Mouse (Mus musculus): ENCODE data around the gene Celf5. TPM values are rescaled to one million over a fixed set of nuclear protein-coding genes. Genes with fewer than 3 reads are reported as not detected.

The Celf5 gene
- total RNA-seq, 2 experiments from 2014 or later, result 285 to 286 TPM

GRCm38 (mm10) chr10:81421041-81421796 is 61.3 kb downstream of the Celf5 start:
- no peak for DNase-seq (ENCODE audit: low spot score in 2 of 2)
- intact Hi-C loops (cut with DNase I), result no loop called here

- no peak for DNase-seq (ENCODE audit: low spot score in 2 of 2)
- intact Hi-C loops (cut with DNase I), result no loop called here
These were observed 62.2 kb downstream of the Celf5 start for GRCm38 (mm10) chr10:81420191-81420767.

- intact Hi-C loops (cut with DNase I), result no loop called here
These were observed 63.2 kb downstream of the Celf5 start for GRCm38 (mm10) chr10:81419111-81419928.

GRCm38 (mm10) chr10:81418216-81419070 is 64.1 kb downstream of the Celf5 start:
- no peak for DNase-seq (ENCODE audit: low spot score in 2 of 2)

More at GRCm38 (mm10) chr10:81419111-81419928, 63.2 kb downstream of the Celf5 start:
- no peak for DNase-seq (ENCODE audit: low spot score in 2 of 2)

DNA sequence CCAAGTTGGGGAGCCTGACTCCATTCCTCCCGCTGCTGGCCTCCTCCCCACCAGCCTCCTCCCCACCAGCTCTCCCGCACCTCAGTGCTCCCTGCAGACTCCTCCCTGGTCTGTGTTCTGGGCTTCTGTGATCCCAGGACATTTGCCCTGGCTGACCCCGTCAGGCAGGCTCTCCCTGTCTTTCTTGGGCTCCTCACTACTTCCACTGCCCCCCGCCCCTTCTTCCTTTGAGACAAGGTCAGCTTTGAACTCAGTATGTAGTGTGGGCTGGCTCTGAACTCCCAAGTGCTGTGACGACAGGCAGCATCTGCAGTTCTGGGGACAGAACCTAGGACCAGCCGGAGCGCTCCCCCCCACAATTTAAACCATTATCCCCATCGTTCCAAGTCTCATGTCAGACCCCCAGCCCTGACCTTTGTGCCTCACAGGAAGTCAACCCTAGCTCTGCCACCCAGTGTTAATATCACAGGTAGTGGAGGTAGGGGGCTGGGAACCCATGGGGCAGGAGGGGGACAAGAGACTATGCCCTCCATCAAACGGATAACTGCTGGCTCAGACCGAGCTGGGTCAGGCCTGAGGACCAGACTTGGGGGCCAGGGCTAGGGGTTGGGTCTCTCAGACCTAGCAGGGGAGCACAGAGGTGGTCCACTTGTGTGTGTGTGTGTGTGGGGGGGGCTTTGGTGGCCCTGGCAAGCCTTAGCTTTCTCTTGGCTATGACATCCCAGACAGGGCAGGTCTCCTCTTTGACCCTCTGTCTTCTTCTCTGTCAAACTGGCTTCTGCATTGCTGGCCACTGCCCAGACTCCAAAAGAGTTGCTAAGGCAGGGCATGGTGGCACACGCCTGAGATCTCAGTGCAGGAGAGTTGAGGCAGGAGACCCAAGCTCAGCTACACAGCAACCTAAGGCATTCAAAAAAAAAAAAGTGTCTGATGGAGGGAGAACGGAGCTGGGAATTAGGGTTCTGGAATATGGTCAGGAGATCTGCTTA is 65.0 kb downstream of the Celf5 start:
- no peak for DNase-seq (ENCODE audit: low spot score in 2 of 2)
- intact Hi-C loops (cut with DNase I), result loop anchor here (1.0 kb wide), 1 partner anchor 9 kb away; no protein-coding TSS in a partner anchor

More at GRCm38 (mm10) chr10:81418216-81419070, 64.1 kb downstream of the Celf5 start:
- intact Hi-C loops (cut with DNase I), result no loop called here

GRCm38 (mm10) chr10:81416581-81417226 is 65.8 kb downstream of the Celf5 start:
- intact Hi-C loops (cut with DNase I), result loop anchor here (1.0 kb wide), 1 partner anchor 10 kb away; no protein-coding TSS in a partner anchor
- DNase-seq (ENCODE audit: low spot score in 2 of 2), result peak; percentile 84 to 92

DNA sequence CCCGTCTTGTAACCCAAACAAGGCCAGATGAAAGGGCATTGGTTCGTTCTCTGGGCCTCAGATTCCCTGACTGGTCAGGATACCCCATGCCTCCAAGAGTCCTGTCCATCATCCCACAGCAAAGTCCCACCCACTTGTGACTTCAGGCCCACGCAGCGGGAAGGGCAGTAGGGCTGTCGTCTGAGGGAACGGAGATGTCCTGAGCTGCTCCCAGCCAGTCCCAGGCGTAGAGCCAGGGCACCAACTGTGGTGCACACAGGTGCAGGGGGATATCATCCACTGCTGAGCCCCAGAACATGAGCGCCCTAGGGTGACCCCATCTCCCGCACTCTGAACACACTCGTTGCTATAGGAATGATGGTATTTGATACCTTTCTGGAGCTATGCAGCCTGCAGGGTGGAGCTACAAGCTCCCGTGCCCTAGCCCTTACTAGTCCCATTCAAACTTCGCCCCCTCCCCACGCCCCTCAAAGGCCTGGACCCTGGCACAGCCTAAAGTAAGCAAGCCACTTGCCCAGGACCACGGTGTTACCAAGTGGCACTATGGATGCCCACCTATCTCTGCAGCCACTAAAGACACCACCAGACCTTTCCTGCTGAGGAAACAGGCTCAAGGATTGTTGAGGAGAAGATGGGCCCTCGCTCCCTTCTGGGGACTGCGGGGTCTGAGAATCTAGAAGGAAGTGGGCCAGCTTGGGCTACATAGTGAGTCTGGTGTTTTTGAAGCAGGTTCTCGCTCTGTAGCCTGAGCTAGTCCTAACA is 66.8 kb downstream of the Celf5 start:
- no peak for DNase-seq (ENCODE audit: low spot score in 2 of 2)
- intact Hi-C loops (cut with DNase I), result no loop called here

DNA sequence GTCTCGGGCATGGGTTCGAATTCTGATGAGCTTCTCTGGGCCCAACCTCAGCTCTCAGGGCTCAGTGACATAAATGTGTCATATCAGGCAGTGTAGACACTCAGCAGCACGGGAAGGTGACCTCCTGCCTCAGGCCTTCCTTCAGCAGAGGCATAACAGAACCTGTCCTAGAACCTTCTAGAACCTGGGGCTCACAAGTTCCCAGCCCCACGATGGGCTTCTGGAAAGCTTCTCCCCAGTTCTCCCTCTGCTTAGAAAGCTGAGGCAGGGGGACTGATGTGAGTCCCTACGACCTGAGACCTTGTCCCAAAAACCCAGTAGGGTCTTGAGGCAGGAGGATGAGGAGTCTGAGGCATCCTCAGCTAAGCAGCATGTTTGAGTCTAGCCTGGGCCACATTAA is 67.4 kb downstream of the Celf5 start:
- intact Hi-C loops (cut with DNase I), result no loop called here
- no peak for DNase-seq (ENCODE audit: low spot score in 2 of 2)

DNA sequence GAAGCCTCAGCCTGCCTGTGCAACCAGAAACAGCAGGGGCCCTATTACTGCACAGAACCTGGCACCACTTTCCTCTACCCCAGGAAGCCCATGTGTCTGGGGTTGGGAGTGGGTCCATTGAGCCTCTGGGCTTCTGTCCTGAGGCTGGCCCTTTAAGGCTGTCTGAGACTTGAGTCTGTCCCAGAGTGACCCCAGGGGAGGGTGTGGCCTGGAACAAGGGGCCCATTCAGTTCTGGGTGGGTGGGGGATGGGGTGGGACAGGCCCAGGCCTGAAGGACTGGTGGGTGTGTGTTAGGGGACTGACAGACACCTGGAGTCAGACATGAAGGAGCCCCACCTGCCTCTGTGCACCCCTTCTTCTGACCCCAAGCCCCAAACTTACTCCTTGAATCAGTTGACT is 67.8 kb downstream of the Celf5 start:
- intact Hi-C loops (cut with DNase I), result no loop called here
- DNase-seq (ENCODE audit: low spot score in 2 of 2), result no peak

- intact Hi-C loops (cut with DNase I), result no loop called here
These were observed 68.9 kb downstream of the Celf5 start for GRCm38 (mm10) chr10:81413310-81414261.

GRCm38 (mm10) chr10:81412586-81413309 is 69.8 kb downstream of the Celf5 start:
- intact Hi-C loops (cut with DNase I), result no loop called here
- DNase-seq (ENCODE audit: low spot score in 2 of 2), result no peak

More at GRCm38 (mm10) chr10:81413310-81414261, 68.9 kb downstream of the Celf5 start:
- DNase-seq (ENCODE audit: low spot score in 2 of 2), result peak; percentile 80 to 81

DNA sequence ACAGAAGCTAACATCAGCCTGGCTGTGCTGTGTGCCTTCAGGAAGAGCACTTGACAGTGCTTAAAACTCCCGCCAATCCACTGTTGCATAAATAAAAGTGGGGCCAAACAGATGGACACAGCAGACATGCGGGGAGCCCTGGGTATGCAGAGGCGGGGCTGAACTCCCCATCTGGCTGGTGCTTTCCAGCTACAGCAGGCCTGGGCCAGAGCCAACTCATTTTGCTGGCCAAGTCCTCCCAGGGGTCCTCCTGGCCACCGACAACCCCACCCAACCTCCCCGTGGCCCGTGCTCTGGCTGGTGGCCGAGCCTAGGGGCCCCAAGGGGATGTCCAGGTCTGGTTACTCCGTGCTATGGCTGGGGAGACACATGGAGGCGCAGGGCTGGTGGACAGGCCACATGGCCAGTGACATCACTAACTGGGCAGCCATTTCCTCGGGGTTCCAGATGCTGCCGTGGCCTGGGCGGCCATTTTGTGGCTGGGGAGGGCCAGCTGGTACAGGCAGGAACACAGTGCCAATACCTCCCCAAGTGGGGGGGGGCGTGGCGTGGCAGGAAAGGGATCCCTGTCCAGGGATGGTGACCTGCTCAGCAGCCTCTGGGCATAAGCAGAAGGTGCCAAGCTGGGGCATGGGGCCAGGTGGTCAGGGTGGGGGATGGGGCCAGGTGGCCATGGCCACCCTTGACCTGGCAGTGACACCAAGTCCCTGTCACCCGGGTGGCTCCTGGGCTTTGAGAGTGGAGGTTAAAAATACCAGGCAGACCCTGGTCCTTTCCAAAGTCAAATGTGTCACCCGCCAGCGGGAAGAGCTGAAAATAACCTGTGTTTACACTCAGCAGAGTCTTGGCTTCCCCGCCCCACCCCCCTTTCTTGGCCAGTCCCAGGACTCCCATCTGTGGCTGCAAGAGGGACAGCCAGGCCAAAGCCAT is 70.8 kb downstream of the Celf5 start:
- intact Hi-C loops (cut with DNase I), result no loop called here

GRCm38 (mm10) chr10:81410981-81411380 is 71.5 kb downstream of the Celf5 start:
- DNase-seq (ENCODE audit: low spot score in 2 of 2), result no peak
- intact Hi-C loops (cut with DNase I), result no loop called here

More for the DNA sequence above, 70.8 kb downstream of the Celf5 start:
- DNase-seq (ENCODE audit: low spot score in 2 of 2), result peak; percentile 59 to 81

DNA sequence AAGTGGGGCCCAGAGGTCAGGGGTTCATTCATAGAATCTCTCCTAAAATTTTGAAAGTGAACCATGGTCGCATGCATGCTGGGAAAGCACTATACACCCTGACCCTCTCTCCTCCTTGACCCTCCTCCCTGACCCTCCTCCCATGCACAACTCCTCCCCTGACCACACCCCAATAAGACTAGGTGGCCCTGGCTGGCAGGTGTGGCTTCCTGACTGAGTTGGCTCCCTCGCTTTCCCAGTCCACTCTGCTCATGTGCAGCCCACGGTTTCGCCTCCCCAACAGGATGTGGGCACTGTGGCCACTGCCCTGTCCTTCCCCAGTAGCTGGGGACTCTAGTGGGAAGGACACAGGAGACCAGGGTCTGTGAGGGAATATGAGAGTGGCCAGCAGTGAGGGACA is 72.2 kb downstream of the Celf5 start:
- no peak for DNase-seq (ENCODE audit: low spot score in 2 of 2)
- intact Hi-C loops (cut with DNase I), result no loop called here
